Mouse (Mus musculus) thymus, postnatal 25 days (tissue): ENCODE data around the gene Akr1d1.
A peak's percentile ranks its signal among the peaks of the same experiment; 100 is the strongest.

ENCODE experiments used
- DNase-seq: peaks from one replicate; pipeline ENCODE4 v3.0.0; 2022

Akr1d1 gene

DNA sequence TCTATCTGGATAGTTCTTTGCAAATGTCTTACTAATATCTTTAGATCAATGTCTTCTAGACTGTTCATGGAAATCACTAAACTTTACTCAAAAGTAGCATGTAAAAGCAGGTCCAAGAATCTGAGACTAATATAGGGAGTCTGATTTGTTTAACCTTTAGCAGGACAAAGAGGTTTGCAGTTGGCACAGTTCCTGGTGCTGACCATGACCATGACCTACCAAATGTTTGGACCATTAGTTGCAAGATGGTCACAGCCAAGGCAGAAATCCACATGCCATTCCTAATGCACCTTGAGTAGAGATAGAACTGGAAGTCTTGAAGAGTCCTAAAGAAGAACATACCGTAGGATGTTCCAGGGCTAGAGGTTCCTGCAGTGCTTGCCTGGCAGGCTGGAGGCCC, 37.4 kb downstream of the Akr1d1 start:
- DNase-seq: no peak

GRCm38 (mm10) chr6:37571939-37572338, 42.0 kb downstream of the Akr1d1 start:
- no peak for DNase-seq

DNA sequence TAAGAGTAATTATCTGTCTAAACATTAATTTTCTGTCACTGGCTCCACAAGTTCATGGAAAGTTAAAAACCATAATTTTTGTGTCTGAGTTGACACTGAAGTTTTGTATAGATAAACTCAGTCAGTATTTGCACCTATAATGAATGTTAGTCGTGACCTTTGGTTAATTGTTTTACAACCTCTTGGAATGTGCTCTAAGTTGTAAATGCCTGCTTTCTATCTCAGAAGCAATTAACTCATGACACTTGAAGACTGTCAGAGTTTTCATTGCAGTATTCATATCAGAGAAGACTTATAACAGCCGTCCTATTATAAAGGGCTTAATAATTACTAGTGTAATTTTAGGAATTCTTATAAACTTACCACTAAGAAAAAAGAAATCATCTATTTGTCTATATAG, 43.0 kb downstream of the Akr1d1 start:
- DNase-seq: no peak

DNA sequence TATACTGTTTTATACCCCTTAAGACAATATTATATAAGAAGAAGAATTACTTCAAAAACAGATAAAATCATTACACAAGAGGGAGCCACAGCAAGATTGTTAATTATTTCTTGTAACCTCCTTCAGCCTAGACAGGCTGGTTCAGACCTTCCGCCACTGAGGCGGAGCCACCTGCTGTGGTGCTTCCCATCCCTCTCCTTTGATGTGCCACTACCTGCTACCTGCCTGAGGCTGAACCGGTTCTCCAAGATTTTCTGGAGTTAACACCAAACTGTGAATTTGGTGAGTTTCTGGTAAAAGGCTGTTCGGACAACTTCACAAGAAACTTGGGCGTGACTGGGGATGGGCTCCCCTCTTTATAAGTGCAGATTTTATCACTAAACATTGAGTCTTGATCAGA, 50.5 kb downstream of the Akr1d1 start:
- DNase-seq: no peak

DNA sequence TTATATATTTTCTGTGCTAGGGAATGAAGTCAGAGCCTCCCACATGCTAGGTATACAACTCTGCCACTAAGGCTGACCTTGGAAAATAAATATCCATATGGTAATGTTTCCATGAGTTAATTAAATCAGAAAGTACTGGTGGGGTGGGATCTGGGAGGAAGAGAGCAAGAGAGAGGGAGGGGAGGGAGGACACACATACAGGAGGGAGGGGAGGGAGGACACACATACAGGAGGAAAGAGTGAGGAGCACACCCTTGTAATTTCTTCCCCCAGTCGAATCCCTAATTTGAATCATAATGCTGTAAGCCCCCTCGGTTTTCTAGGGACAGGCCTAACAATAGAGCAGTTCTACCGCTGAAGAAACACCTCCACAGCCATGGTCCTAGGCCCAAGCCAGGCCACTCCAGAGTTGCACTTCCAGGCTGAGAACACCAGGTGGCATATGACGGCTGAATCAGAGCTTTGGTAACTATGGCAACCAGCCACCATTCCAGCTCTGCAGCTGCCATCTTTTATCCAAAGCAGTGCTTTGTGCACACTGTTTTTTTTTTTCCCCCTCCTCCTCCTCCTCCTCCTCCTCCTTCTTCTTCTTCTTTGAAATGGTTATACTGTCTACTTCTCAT, 59.5 kb downstream of the Akr1d1 start:
- peak; percentile 79 for DNase-seq

DNA sequence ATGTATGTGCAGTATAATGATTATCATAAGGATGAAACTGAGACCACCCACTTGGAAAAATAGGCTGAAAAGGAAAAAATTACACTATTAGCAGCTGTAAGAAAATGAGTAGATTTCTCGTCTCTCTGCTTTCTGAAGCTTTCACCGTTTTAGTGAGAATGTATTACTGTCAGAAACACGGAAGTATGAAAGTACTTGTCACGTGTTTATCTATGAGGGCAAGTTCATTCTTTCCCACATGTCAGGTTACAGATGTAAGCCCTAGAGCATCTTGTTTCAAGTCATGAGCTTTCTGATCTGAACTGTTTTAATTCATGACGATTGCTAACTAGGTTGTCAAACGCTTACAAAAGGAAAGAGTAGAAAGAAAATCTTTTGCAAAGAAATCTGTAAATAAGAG, 60.8 kb downstream of the Akr1d1 start:
- no peak for DNase-seq

DNA sequence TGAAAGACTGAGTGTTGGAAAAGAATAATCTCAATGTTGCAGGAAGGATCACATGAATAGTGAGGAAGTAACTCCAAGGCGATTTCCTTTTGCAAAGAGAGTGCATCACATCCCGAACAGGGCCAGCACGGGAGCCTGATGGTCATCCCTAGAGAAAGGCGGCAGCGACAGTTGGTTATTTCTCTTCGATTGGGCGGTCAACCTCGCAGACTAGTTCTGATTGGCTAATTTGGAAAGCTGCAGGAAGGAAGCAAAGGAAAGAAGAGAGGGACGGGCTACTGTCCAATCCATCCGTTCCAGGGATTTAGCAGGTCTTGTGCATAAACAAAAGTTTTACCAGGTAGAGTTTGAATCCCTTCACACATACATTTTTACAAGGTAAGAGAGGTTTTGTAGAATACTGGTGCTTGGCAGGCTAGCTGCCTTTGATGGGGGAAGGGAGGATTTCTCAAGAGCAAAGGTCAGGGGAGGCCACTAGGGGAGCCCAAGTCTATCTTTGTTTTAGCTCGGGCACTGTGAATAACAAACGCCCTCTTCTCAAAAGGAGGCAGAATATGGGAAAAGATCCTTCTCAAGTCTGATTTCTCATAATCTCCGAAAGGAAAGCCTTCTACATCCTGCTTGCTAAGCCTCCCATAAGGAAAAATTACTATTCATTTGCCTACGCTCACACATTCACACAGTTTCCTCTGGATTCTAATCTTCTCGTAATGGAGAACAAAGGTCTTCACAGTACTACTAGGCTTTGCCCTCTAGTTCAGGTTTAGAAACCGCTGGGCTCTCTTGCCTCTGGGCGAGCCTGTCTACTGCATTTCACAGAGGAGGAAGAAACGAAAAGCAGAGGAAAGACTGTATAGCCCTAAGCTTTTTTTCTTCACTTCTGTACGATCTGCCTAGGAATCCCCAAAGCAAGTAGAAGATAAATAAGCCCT, 62.4 kb downstream of the Akr1d1 start:
- DNase-seq: peak; percentile 82

DNA sequence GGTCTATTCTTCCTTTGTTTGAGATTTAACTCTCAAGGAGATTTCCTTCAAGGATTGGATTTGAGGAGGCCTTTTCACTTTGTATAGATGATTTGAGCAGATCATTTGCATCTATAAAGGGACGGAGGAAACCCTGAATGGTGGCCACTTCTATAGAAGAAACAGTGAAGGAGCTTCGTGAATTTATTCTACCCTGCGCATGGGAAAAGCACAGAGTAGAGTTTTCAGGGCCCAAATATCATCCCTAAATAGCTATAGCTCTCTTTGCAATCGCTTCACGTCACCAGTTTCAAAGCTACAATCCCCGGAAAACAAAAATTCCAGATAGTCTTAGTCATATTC, 63.0 kb downstream of the Akr1d1 start:
- no peak for DNase-seq

DNA sequence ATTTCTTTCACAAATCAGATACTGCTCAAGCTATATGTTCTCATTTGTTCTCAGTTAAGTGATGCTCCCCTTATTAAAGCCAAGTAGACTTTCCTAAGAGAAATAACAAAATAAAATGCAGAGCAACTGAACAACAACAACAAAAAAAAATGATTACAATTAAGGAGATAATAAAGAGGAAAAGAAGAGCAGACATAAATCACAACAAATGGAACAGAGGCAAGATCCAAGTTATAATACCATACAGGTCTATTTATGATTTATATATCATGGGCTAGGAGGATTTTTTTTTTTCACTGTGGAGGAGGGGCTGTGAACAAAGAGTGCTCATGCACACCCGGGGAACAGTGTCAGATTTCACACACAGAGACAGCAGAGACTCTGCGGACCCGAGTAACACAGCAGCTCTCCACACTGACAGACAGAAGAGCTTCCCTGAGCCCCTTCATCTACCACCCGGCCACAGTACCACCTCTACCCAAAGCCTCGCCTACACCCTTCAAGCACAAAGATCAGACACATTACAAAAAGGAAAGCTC, 63.6 kb downstream of the Akr1d1 start:
- DNase-seq: no peak

DNA sequence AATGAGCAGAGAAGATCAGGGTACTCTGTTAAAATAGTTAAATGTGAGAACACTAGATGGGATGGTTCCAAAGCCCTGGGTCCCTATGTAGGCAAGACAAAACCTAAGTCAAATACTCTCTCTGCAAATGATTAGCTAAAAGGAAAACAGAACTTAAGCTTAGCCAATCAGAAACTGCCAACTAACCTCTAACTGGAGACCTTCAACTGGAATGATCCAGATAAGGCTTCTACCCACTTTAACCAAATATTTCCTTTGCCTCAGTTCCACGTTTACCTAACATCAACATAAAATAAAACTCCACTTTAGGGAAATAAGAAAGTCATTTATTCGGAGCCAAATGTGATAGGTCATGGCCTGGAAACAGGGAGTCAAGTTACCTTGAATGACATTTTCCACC, 67.1 kb downstream of the Akr1d1 start:
- no peak for DNase-seq

GRCm38 (mm10) chr6:37598033-37598432, 68.1 kb downstream of the Akr1d1 start:
- DNase-seq: no peak

- DNase-seq: no peak
These were observed 71.1 kb downstream of the Akr1d1 start for GRCm38 (mm10) chr6:37600976-37601498.

GRCm38 (mm10) chr6:37602857-37603765, 73.1 kb downstream of the Akr1d1 start:
- no peak for DNase-seq

DNA sequence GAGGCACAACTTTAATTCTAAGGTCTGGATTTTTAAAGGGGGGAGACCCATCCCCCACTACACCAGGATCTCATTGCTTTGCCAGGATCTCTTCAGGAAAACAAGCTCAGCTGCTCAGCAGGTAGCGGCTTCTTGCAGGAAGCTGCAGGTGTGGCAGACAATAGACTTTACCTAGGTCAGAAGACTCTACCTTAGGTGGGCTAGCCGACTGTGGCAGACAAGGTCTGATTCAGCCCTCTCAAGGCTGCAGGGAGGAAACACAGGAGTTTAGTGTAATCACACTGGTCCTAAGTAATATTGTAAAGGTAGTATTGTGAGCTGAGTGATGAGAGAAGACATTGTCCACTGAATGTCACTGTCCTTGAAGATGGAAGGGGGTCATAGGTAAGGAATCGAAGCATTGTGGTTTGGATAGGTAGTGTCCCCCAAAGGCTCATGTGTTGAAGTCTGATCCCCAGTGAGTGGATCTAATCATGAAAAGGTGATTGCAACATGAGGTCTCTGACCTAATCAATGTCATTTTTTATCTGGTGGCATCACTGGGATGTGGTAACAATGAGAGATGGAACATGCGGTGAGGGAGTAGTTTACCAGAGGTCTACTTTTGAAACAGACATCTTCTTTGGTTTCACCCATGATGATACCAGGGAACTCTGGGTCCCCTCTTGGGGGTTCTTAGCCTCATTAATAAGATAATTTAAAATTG, 74.4 kb downstream of the Akr1d1 start:
- DNase-seq: no peak

GRCm38 (mm10) chr6:37604884-37605269, 74.9 kb downstream of the Akr1d1 start:
- no peak for DNase-seq

- DNase-seq: peak; percentile 61
These were observed 77.7 kb downstream of the Akr1d1 start for GRCm38 (mm10) chr6:37607511-37608289.

- DNase-seq: no peak
These were observed 82.8 kb downstream of the Akr1d1 start for GRCm38 (mm10) chr6:37612603-37613284.

- DNase-seq: no peak
These were observed 85.5 kb downstream of the Akr1d1 start for GRCm38 (mm10) chr6:37615490-37615889.

GRCm38 (mm10) chr6:37616136-37616535, 86.2 kb downstream of the Akr1d1 start:
- no peak for DNase-seq

DNA sequence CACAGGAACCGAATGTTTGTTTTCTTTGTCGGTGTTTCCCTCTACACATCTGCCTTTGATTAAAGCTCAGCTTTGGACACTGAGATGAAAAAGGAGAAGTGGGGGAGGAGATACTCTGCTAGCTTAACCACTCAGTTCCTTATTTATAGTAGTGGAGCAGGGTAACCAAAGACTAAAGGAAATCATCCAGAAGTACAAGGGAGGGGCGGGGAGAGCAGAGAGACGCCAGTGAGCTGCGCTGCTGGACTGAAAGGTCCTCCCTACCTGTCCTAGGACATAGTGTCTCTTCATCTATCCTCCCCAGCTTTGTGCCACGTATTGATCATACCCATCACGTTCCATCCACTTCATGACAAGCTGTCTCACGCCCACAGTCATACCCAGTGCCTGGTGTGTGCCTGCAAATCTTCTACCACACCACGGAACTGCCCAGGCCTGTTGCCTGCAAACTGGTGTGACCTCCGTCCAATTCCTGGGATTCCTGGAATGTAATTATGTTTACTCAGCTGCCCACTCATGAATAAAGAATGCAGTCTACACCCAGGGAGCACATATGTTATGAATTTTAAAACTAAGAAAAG, 87.5 kb downstream of the Akr1d1 start:
- DNase-seq: no peak
